In genomic region chr15:90935579-90935978, GRCm38 (mm10) we compare ENCODE assay signal across 13 mouse cellular contexts.
A peak's percentile ranks its signal among the peaks of the same experiment; 100 is the strongest.
DNase-seq lines count a peak whose midpoint lies in the region; TF ChIP-seq lines count a peak whose summit lies in the region.
"Had no signal": no experiment of that assay in that cellular context is flagged by ENCODE, and none has a peak within 500 bp of the region (broad histone marks: within the 10 kb centered on the region; RNA-seq: fewer than 3 reads in every experiment).

No protein-coding gene starts in this region.

- H3K4me3 ChIP-seq in gastrocnemius, adult 2 months: no peak overlapping the region
- no peak overlapping the region for H3K4me3 ChIP-seq in lung, adult 2 months (replicated peaks; ENCODE audit: extremely low read depth, low read depth, low read length)
- H3K4me3 ChIP-seq: erythroblast, embryonic 14.5 days; heart, adult 2 months; megakaryocyte, embryonic 14.5 days had no signal

- no peak overlapping the region for H3K27ac ChIP-seq in gastrocnemius, adult 2 months
- H3K27ac ChIP-seq: heart, adult 2 months; kidney, postnatal 0 days had no signal

- TF ChIP-seq POLR2A in lung, adult 2 months (IDR thresholded peaks at IDR 0.05; ENCODE audit: borderline replicate concordance, extremely low read depth, low read depth, low read length): no peak

- DNase-seq in heart, adult 11 months: peak; percentile 96
- DNase-seq in heart, postnatal 25 days (ENCODE audit: low spot score): no peak
- DNase-seq in 3T3-L1 (ENCODE audit: low read depth, low spot score) (peak; percentile 15), liver (no peak)
- peak; percentile 47 for DNase-seq in gastrocnemius, adult 2 months
- DNase-seq in lung, adult 2 months: peak; percentile 11
- DNase-seq in retina, postnatal 1 day: no peak
- DNase-seq in layer of hippocampus, adult 11-12 months (ENCODE audit: low spot score): no peak
- DNase-seq: right cerebral cortex, postnatal 4 days had no signal

- 24% methylated on average over 6 of the region's 6 CpGs for WGBS in lung, adult 2 months

- 0 out of 2 replicates have a peak, but pooled peaks cover 2% of the 10 kb centered on the region for H3K4me1 ChIP-seq in lung, adult 2 months (ENCODE audit: control insufficient read depth, insufficient read depth, low read length)
- H3K4me1 ChIP-seq: megakaryocyte, embryonic 14.5 days had no signal

- intact Hi-C loops in heart, postnatal 25 days (cut with DNase I): loop anchor here (10.0 kb wide), 1 partner anchor 251 kb away; no protein-coding TSS in a partner anchor
- intact Hi-C loops in gastrocnemius, adult 2 months (cut with DNase I): no loop called here

- TF ChIP-seq CTCF in gastrocnemius, adult 2 months (IDR thresholded peaks at IDR 0.05): no peak
- TF ChIP-seq CTCF in lung, adult 2 months (IDR thresholded peaks at IDR 0.05; ENCODE audit: insufficient read depth, low read length): no peak

Comparison
In these comparisons a context has a peak if more than half of its experiments do, and no peak if none do; other contexts are left out.
1. DNase-seq: peak in heart, adult 11 months (single experiment), 3T3-L1 (single experiment), gastrocnemius, adult 2 months (single experiment) and lung, adult 2 months (single experiment); none in heart, postnatal 25 days (single experiment), liver (single experiment), retina, postnatal 1 day (single experiment) and layer of hippocampus, adult 11-12 months (single experiment).